Mouse (Mus musculus) kidney, adult 8-10 months (tissue): Measurements from ENCODE around the gene Shc3.
A peak's percentile ranks its signal among the peaks of the same experiment; 100 is the strongest.

ENCODE experiments used
- DNase-seq, 2 experiments: peaks; one replicate each; pipeline ENCODE4 v3.0.0; 2022

Shc3 gene

DNA sequence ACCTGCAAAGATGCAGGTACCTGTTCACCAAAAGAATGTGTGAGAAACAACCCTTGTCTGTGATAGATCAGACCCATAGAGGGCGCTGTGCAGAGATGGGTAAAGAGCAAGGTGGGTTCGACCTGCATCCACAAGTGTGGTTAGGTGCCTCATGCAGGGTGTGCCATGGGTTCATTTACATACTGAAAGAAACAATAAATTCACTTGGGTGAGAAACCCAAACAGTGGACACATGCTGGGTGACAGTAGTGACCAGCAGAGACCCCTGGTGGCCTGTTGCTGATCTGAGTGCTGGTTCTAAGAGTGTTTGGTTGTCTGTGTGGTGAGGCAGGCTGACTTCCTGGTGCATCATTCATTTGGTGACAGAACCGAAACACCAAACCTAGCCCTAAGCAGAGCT, 155.8 kb downstream of the Shc3 start:
- DNase-seq: peak in 1 of 2 experiments; percentile 38

DNA sequence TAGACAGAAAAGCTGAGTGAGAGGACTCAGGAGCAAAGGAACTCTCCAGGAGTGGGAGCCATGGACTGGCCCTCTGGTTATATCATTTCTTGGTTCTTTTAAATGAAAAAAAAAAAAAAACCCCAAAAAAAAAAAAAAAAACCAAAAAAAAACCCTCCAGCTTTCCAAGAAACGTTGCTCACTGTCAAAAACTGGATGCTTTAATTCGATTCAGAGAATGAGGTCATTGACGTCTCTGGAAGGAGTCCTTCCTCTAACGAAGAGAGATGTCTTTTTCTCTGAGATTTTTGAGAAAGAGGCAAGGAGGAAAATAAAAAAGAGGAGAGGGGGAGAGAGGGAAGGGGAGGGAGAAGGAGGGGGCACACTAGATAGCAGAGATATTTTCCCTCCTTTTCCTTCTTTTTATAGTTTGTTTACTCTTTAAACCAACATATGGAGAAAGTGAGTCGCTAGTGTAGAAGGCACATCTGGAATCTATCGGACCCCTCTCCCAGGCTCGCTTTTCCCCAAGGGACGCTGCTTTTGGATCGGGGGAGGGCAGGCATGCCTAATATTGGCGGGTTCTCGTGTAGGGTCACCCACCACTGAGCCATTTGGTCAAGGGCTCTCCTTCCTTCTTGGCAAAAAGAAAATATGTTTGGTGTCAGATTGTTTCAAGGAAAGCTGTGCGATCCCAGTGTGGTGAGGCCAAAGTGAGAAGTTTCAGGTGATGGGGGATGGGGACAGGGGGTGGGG, 157.4 kb downstream of the Shc3 start:
- no peak for DNase-seq

DNA sequence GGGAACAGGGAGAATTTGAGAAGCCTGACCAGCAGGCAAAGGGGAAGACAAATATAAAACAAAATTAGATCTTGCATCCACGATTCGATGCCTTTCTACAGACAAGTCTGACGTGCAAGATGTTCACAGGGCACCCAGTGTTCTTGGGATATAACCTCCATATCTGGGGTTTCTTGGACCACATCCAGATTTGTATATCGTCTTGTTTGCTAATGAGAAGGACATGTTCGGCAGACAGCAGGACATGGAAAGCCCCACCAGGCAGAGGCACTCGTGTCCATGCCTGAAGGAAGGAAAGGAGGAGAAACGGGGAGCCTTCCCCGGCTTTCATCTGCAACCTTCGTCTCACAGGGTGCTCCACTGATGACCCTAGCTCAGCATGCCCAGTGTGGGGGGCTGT, 158.0 kb downstream of the Shc3 start:
- no peak for DNase-seq

- no peak for DNase-seq
Measured at GRCm38 (mm10) chr13:51409936-51410481, 159.2 kb downstream of the Shc3 start.

GRCm38 (mm10) chr13:51408519-51409001, 160.7 kb downstream of the Shc3 start, which contains the start of gene S1pr3:
S1pr3 (plus strand) TSS chr13:51408639.
- DNase-seq: peak in 1 of 2 experiments; percentile 35

DNA sequence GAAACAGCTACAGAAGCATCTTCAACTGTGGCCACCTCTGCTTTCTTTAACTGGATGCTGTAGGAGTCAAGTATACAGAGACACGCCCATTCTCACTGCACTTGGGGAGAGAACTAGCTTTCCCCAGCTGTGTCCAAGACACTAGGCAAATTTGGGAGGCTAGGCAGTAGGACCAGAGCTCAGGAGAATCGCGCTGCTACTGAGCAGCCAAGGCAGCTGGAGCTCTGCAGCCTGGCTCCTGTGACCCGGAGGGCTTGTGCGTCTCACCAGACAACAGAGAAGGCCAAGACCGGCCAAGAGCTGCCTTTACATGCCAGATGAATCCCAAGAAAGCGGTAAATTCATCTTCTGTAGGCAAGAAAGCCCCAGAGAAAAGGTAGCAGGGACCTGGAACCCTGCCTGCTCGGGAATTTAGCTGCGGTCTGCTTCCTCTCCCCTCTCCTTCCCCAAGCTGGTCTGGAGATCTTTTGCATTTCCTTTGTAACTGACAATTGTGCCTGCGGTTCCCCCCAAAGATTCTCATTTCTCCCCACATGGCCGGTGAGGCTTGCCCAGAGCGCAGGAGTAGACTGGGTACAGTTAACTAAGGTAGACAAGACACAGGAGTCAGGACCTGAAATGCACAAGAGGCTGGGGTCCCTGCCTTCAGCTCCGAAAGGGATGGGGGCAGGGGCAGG, 161.5 kb downstream of the Shc3 start:
- DNase-seq: no peak

DNA sequence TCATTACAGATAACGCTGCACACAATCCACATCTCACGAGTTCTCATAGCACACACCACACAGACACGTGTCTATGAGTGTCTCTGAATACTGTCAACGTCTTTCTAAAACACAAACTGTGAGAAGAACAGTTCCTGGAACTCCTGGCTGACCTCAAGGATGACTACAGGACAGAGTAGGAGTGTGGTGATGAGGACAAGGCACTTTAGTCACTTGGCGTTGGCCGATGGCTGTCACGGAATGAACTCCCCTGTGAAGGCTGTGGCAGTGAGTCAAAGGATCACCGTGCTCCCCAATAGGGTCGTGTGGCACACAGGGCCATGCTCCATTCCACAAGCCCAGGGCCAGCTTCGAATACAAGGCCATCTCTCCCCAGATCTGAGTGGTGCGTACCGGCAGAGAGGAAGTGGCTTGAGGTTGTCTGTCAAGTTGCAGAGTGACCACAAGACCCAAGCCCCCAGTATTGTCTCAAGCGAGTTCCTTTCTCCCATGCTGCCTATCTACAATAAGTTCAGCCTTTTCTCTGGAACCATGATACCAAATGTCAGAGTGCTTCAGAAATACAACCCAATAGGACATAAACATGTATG, 163.4 kb downstream of the Shc3 start:
- no peak for DNase-seq

- DNase-seq: no peak
Measured at GRCm38 (mm10) chr13:51404566-51404965, 164.7 kb downstream of the Shc3 start.

DNA sequence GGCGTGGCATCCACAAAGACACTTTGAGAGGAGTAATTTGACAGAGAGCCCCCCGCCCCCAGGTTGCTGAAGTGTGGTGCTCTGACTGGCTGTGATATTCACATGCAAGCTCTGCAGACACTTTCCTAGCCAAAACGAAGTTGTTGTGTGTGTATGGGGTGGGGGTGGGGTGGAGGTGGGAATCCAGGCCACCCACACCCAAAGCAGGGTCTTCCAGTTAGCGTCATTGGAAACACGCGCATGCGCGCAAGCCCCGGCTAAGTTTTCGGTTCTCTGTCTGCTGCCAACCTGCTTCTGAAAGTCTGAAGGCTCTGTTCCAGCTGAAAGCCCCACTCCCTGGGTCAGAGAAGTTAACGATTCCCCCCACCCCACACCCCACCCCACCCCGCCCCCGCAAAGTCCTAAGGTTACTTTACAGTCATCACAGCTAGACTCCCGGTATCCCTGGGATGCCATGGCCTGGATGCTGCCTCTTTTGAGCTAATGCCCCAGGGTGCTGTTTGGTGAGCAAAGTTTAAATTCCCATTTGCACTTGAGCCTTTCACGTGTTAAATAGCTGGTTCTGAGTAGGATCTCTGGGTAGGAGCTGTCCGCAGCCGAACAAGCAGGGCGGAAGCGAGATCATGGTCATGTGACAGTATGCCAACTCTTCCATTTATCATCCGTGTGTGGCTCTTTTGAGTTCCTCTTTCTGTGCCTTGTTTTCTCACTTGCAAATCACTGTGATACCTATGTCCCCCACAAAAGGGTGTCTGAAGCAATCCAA, 168.3 kb downstream of the Shc3 start:
- DNase-seq: no peak

- DNase-seq: peak; percentile 37 to 39
Measured at GRCm38 (mm10) chr13:51400186-51400719, 169.0 kb downstream of the Shc3 start.

- DNase-seq: no peak
Measured at GRCm38 (mm10) chr13:51399562-51399961, 169.7 kb downstream of the Shc3 start.

GRCm38 (mm10) chr13:51397861-51398260, 171.4 kb downstream of the Shc3 start:
- DNase-seq: no peak

DNA sequence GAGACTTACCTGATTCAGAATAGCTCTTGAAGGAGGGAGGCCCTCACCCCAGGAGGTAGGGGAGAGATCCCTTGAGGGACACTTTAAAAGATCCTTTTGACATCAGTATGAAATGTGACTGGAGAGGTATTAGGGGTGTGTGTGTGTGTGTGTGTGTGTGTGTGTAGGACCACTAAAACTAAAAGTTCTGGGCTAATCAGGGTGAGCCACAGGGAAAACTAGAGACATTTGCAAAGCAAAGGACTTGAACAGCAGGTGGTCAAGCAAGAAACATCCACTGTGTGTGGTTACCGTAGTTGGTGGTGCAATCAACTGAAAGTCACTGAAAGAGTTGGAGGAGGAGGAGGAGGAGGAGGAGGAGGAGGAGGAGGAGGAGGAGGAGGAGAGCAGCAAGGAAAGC, 177.0 kb downstream of the Shc3 start:
- DNase-seq: no peak

DNA sequence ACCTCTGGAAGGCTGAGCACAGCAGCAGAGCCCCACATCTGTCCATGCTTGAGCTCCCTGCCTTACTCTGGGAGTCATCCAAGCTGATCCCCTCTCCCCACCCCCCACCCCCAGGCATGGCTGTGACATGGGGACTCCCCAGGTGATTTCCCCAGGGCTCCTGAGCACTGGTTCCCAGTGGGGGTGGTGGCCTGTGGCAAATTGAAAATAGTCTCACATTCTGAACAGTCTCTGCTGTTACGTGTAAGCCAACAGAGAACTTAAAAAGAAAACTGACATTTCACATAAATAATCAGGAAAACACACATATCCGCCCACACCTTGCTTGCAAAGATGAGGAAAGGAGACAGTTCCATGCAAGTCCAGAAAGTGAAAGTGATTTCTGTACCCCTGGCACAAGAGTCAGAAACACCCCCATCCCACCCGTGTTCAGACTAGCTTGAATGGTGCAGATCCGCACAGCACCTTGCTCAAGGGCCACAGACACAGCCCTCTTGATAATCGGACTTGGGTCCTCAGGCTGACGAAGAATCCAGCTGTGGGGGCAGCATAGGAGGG, 177.8 kb downstream of the Shc3 start:
- DNase-seq: no peak

- no peak for DNase-seq
Measured at GRCm38 (mm10) chr13:51390398-51390797, 178.8 kb downstream of the Shc3 start.

DNA sequence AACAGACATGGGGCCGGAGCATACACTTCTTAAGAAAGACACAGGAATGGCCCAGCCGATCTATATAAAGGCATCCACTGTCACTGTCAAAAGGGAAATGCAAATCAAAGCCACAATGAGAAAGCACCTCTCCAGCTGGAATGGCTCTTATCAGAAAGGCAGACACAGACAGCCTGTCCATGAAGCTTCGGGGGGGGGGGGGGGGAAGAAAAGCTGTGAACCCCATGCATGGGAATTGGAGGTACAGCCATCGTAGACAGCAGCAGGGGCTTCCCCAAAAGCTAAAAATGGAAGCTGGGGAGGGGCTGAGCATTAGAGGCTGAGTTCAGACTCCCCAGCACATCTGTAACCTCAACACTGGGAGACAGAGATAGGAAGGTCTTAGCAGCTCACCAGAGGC, 181.3 kb downstream of the Shc3 start:
- DNase-seq: no peak

DNA sequence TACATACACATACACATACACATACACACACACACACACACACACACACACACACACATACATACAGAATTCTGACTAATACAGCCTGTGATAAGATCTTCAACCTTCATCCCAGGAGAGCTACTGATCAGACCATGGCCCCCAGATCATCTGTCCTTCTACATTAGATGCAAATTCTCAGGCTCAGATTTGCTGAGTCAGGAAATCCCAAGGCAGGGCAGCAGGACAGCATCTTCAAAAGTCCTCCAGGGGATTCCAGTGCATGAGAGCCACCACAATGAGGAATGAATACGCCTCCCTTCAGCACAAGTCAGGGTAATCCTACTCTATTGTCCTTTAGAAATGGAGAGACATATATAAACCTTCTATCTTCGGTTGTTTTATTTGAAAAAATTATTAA, 184.3 kb downstream of the Shc3 start:
- DNase-seq: no peak

DNA sequence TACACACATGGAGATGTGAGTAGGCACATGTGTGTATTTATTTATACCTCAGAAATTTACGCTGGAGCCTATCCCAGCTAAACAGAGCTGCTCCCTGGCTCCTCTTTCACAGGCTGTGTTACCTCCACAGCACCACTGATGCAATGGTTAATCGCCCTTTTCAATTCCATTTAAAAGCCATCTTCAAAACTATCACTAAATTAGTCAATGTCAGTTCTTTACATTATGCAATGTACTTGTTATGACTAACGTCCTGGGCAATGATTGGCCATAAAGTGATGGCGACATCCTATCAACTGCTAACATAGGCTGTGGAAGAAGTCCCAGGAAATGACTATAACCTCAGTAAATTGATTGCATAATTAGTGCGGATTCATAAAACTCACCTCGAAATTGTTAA, 187.7 kb downstream of the Shc3 start:
- no peak for DNase-seq
